Mouse (Mus musculus) c-Kit-positive CD71-positive TER-119-negative erythroid progenitor cells, embryonic 14.5 days (primary cell): Measurements from ENCODE around the gene Ppm1n.

Source experiments
- DNase-seq: peaks from one replicate; pipeline ENCODE4 v3.0.0-alpha.2; 2013; ENCODE audit warnings: low read depth

Ppm1n gene

GRCm38 (mm10) chr7:19247511-19247910, 32.4 kb downstream of the Ppm1n start:
- no peak for DNase-seq

GRCm38 (mm10) chr7:19246855-19247254, 33.0 kb downstream of the Ppm1n start:
- no peak for DNase-seq

GRCm38 (mm10) chr7:19245083-19245482, 34.8 kb downstream of the Ppm1n start:
- DNase-seq = no peak

- no peak for DNase-seq
Observed at GRCm38 (mm10) chr7:19243858-19244257, 36.0 kb downstream of the Ppm1n start.

- no peak for DNase-seq
Observed at GRCm38 (mm10) chr7:19242005-19242404, 37.9 kb downstream of the Ppm1n start.

GRCm38 (mm10) chr7:19240905-19241463, 38.9 kb downstream of the Ppm1n start:
- no peak for DNase-seq

GRCm38 (mm10) chr7:19239986-19240385, 39.9 kb downstream of the Ppm1n start:
- peak; percentile 70 for DNase-seq

GRCm38 (mm10) chr7:19239423-19239822, 40.4 kb downstream of the Ppm1n start:
- peak; percentile 91 for DNase-seq

- DNase-seq = no peak
Observed at GRCm38 (mm10) chr7:19238344-19238743, 41.5 kb downstream of the Ppm1n start.

GRCm38 (mm10) chr7:19236411-19236810, 43.5 kb downstream of the Ppm1n start:
- no peak for DNase-seq

GRCm38 (mm10) chr7:19235092-19235671, 44.7 kb downstream of the Ppm1n start:
- no peak for DNase-seq

GRCm38 (mm10) chr7:19234652-19235051, 45.2 kb downstream of the Ppm1n start:
- no peak for DNase-seq

- no peak for DNase-seq
Observed at GRCm38 (mm10) chr7:19231849-19232248, 48.0 kb downstream of the Ppm1n start.

GRCm38 (mm10) chr7:19230899-19231298, 49.0 kb downstream of the Ppm1n start:
- DNase-seq = no peak

- DNase-seq = no peak
Observed at GRCm38 (mm10) chr7:19230041-19230580, 49.8 kb downstream of the Ppm1n start.

GRCm38 (mm10) chr7:19229404-19229803, 50.5 kb downstream of the Ppm1n start:
- DNase-seq = no peak

GRCm38 (mm10) chr7:19228793-19229148, 51.1 kb downstream of the Ppm1n start:
- no peak for DNase-seq

- peak; percentile 100 for DNase-seq
Observed at GRCm38 (mm10) chr7:19227883-19228792, 51.7 kb downstream of the Ppm1n start, which contains the start of gene Opa3. Gene Opa3 (plus strand): TSS chr7:19228334.

- no peak for DNase-seq
Observed at GRCm38 (mm10) chr7:19226817-19227797, 52.8 kb downstream of the Ppm1n start.
